Mouse (Mus musculus) lung, embryonic 16.5 days (tissue): ENCODE data around the gene H2-Q7. TPM values are rescaled to one million over a fixed set of nuclear protein-coding genes. Genes with fewer than 3 reads are reported as not detected.

Experiments
- ATAC-seq: fragments of 200-750 bp; cut with Nextera tagmentation; 2 replicates; pipeline ENCODE4 v1.8.0; 2017; ENCODE audit warnings: low read depth, mild to moderate bottlenecking, moderate library complexity
- H3K27ac ChIP-seq: fragments of 300-500 bp; sonication (generic); 2 replicates; pipeline ENCODE4 v1.5.1; 2014; ENCODE audit warnings: mild to moderate bottlenecking, control low read depth, low read length
- H3K27me3 ChIP-seq: fragments of 300-500 bp; sonication (generic); 2 replicates; pipeline ENCODE4 v1.6.1; 2014; ENCODE audit warnings: low read depth, low read length, mixed read lengths; ENCODE audit not compliant: control insufficient read depth, insufficient read depth
- H3K36me3 ChIP-seq: fragments of 300-500 bp; sonication (generic); 2 replicates; pipeline ENCODE4 v1.6.1; 2014; ENCODE audit warnings: low read length; ENCODE audit not compliant: control insufficient read depth, insufficient read depth
- H3K4me1 ChIP-seq: fragments of 300-500 bp; sonication (generic); replicated peaks from 2 replicates; pipeline ENCODE4 v1.6.1; 2014; ENCODE audit warnings: low read length, mixed read lengths; ENCODE audit not compliant: control insufficient read depth, insufficient read depth
- H3K4me2 ChIP-seq: fragments of 300-500 bp; sonication (generic); 2 replicates; pipeline ENCODE4 v1.6.1; 2014; ENCODE audit warnings: low read depth, low read length, control low read depth
- H3K4me3 ChIP-seq: fragments of 300-500 bp; sonication (generic); 2 replicates; pipeline ENCODE4 v1.5.1; 2014; ENCODE audit warnings: mild to moderate bottlenecking, low read length, control low read depth
- H3K9ac ChIP-seq: fragments of 300-500 bp; sonication (generic); 2 replicates; pipeline ENCODE4 v1.6.1; 2014; ENCODE audit warnings: low read length, control low read depth
- H3K9me3 ChIP-seq: fragments of 300-500 bp; sonication (generic); 2 replicates; pipeline ENCODE4 v1.6.1; 2016; ENCODE audit warnings: low read length; ENCODE audit not compliant: control insufficient read depth
- WGBS: fragments of 180-500 bp; shearing (Covaris S2); extraction: QIAGEN DNeasy Blood & Tissue Kit; methylation state at CpG from one replicate; pipeline ENCODE4 v1.1.7; 2014; 5-methylcytosine and 5-hydroxymethylcytosine counted together
- polyA plus RNA-seq: library from polyadenylated mRNA; unstranded; fragments of >200 nt; fragmentation: Nextera tagmentation; extraction: Ambion mirVana; gene quantifications from 2 replicates; pipeline ENCODE4 v1.2.1, GENCODE M21; 2015

Gene H2-Q7
- polyA plus RNA-seq, 1 experiment from 2014 or later: 5.0 TPM

- no peaks in the 10 kb centered on the region for H3K27me3 ChIP-seq
- H3K4me2 ChIP-seq: no peak overlapping the region
- ATAC-seq: no peak
- H3K9me3 ChIP-seq: no peaks in the 10 kb centered on the region
- no peak overlapping the region for H3K4me3 ChIP-seq
- H3K27ac ChIP-seq: no peak overlapping the region
- no peaks in the 10 kb centered on the region for H3K4me1 ChIP-seq
- no peak overlapping the region for H3K9ac ChIP-seq
- 69% methylated on average over 5 of the region's 5 CpGs for WGBS
- H3K36me3 ChIP-seq: no peaks in the 10 kb centered on the region
Observed at GRCm38 (mm10) chr17:35490320-35490719, 51.4 kb downstream of the H2-Q7 start.

Other genes with a start within 250 kb of the H2-Q7 start
- gene Ltb, start 244.7 kb upstream of the H2-Q7 start, polyA plus RNA-seq: 1.0 and 1.5 TPM in 2 replicates
- gene Tnf, start 237.1 kb upstream of the H2-Q7 start, polyA plus RNA-seq: 0.09 and 0.24 TPM in 2 replicates
- gene Lta, start 233.8 kb upstream of the H2-Q7 start, polyA plus RNA-seq: 0.30 TPM in 1 of 2 replicates, not detected in the other
- 1.2 TPM in 1 of 2 replicates, not detected in the other for gene Gm16181, start 218.3 kb upstream of the H2-Q7 start, polyA plus RNA-seq
- 4.9 and 5.9 TPM in 2 replicates for gene Atp6v1g2, start 205.5 kb upstream of the H2-Q7 start, polyA plus RNA-seq
- 10.0 and 11.0 TPM in 2 replicates for gene Nfkbil1, start 203.4 kb upstream of the H2-Q7 start, polyA plus RNA-seq
- gene Ddx39b, start 197.4 kb upstream of the H2-Q7 start, polyA plus RNA-seq: 437 and 448 TPM in 2 replicates
- gene H2-D1, start 176.4 kb upstream of the H2-Q7 start, polyA plus RNA-seq: 141 and 161 TPM in 2 replicates
- 0.24 and 0.38 TPM in 2 replicates for gene H2-Q1, start 118.8 kb upstream of the H2-Q7 start, polyA plus RNA-seq
- gene H2-Q2, start 96.9 kb upstream of the H2-Q7 start, polyA plus RNA-seq: 6.5 and 7.0 TPM in 2 replicates
- 5.9 and 6.5 TPM in 2 replicates for gene H2-Q4, start 59.5 kb upstream of the H2-Q7 start, polyA plus RNA-seq
- gene H2-Q6, start 14.3 kb upstream of the H2-Q7 start, polyA plus RNA-seq: 0.48 and 1.5 TPM in 2 replicates
- gene H2-Q10, start 30.9 kb downstream of the H2-Q7 start, polyA plus RNA-seq: 1.3 and 7.4 TPM in 2 replicates
- not detected in 2 replicates for gene Pou5f1, start 66.9 kb downstream of the H2-Q7 start, polyA plus RNA-seq
- 91.9 and 96.7 TPM in 2 replicates for gene Tcf19, start 77.7 kb downstream of the H2-Q7 start, polyA plus RNA-seq
- 23.3 and 24.0 TPM in 2 replicates for gene Cchcr1, start 77.9 kb downstream of the H2-Q7 start, polyA plus RNA-seq
- 0.69 and 0.79 TPM in 2 replicates for gene Psors1c2, start 94.0 kb downstream of the H2-Q7 start, polyA plus RNA-seq
- 0.05 and 0.13 TPM in 2 replicates for gene Cdsn, start 113.0 kb downstream of the H2-Q7 start, polyA plus RNA-seq
- gene 2300002M23Rik, start 128.3 kb downstream of the H2-Q7 start, polyA plus RNA-seq: 0.11 TPM in 1 of 2 replicates, not detected in the other
- 193 and 232 TPM in 2 replicates for gene Sfta2, start 162.4 kb downstream of the H2-Q7 start, polyA plus RNA-seq
- gene Gm9573, start 187.5 kb downstream of the H2-Q7 start, polyA plus RNA-seq: 0.03 TPM in 1 of 2 replicates, not detected in the other
- 1.7 and 1.9 TPM in 2 replicates for gene Mucl3, start 204.5 kb downstream of the H2-Q7 start, polyA plus RNA-seq
- 22.8 and 25.4 TPM in 2 replicates for gene Vars2, start 228.4 kb downstream of the H2-Q7 start, polyA plus RNA-seq
- 47.5 and 48.0 TPM in 2 replicates for gene Gtf2h4, start 234.6 kb downstream of the H2-Q7 start, polyA plus RNA-seq